In the genomic region with DNA sequence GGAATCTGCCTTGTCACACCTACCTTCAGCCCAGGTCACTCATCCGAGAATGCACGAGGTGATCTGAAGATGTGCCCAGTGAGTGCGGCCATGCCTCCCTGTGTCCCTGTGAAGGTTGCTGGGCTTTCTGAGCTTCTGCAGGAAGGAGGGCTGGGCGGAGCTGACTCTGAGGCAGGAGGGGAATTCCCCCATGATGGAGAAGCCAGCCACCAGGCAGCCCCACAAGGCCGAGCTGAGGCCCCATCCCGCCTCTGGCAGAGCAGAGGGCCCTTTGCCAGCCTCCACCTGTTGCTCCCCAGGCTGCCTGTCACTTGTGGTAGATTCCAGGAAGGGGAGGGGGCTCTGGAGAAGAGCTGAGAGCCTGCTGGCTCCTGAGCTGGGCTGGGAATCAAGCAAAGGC, we compare ENCODE assay signal across 8 mouse cellular contexts. TPM values are rescaled to one million over a fixed set of nuclear protein-coding genes. Genes with fewer than 3 reads are reported as not detected.
DNase-seq lines count a peak whose midpoint lies in the region; ATAC-seq and TF ChIP-seq lines count a peak whose summit lies in the region.

TSS of gene Tnip1 (minus strand) at position 108 of the 400 bp plus-strand sequence.

- no peak within 1 kb of the TSS for H3K4me3 ChIP-seq in embryonic facial prominence, embryonic 10.5 days
- 0 out of 2 replicates have a peak within 1 kb of the TSS, but pooled peaks have one; percentile 2 for H3K4me3 ChIP-seq in heart, embryonic 12.5 days
- no peak within 1 kb of the TSS for H3K4me3 ChIP-seq in kidney, postnatal 0 days (replicated peaks; ENCODE audit: low read depth, low read length)
- peak within 1 kb of the TSS; percentile 9 for H3K4me3 ChIP-seq in stomach, embryonic 15.5 days (replicated peaks)

- whole genome bisulfite sequencing in embryonic facial prominence, embryonic 10.5 days: 37% methylated on average over 6 of the region's 6 CpGs
- WGBS in heart, embryonic 12.5 days: 18% methylated on average over 6 of the region's 6 CpGs
- 36% methylated on average over 6 of the region's 6 CpGs for WGBS in kidney, postnatal 0 days
- WGBS in stomach, embryonic 15.5 days: 21% methylated on average over 6 of the region's 6 CpGs

- H3K27me3 ChIP-seq in embryonic facial prominence, embryonic 10.5 days (replicated peaks; ENCODE audit: low read depth, poor library complexity, severe bottlenecking): no peaks in the 10 kb centered on the region
- H3K27me3 ChIP-seq in heart, embryonic 12.5 days (replicated peaks): no peaks in the 10 kb centered on the region
- no peaks in the 10 kb centered on the region for H3K27me3 ChIP-seq in kidney, postnatal 0 days (ENCODE audit: insufficient read depth, low read length)
- no peaks in the 10 kb centered on the region for H3K27me3 ChIP-seq in stomach, embryonic 15.5 days (replicated peaks)

- peak; percentile 54; the same call in 1 of the 2 replicates for ATAC-seq in heart, embryonic 12.5 days (ENCODE audit: insufficient number of reproducible peaks, low FRiP score)
- ATAC-seq in kidney, postnatal 0 days (replicated peaks; ENCODE audit: low FRiP score, low read depth): 0 out of 2 replicates have a peak, but pooled peaks have one; percentile 40
- ATAC-seq in stomach, embryonic 15.5 days (ENCODE audit: insufficient read depth, low FRiP score, low read depth): peak; percentile 34; the same call in 1 of the 2 replicates

- no peaks in the 10 kb centered on the region for H3K9me3 ChIP-seq in embryonic facial prominence, embryonic 10.5 days
- H3K9me3 ChIP-seq in heart, embryonic 12.5 days (replicated peaks): no peaks in the 10 kb centered on the region
- no peaks in the 10 kb centered on the region for H3K9me3 ChIP-seq in kidney, postnatal 0 days (replicated peaks; ENCODE audit: low read length)
- H3K9me3 ChIP-seq in stomach, embryonic 15.5 days: no peaks in the 10 kb centered on the region

- peaks cover 16% of the 10 kb centered on the region for H3K4me1 ChIP-seq in embryonic facial prominence, embryonic 10.5 days
- H3K4me1 ChIP-seq in heart, embryonic 12.5 days (replicated peaks): peaks cover 35% of the 10 kb centered on the region
- no peaks in the 10 kb centered on the region for H3K4me1 ChIP-seq in kidney, postnatal 0 days (replicated peaks; ENCODE audit: insufficient read depth, low read length)
- peaks cover 19% of the 10 kb centered on the region for H3K4me1 ChIP-seq in stomach, embryonic 15.5 days

- TF ChIP-seq CTCF in kidney, postnatal 0 days (IDR thresholded peaks at IDR 0.05; ENCODE audit: low read depth): no peak

- H3K4me2 ChIP-seq in heart, embryonic 12.5 days: peak within 1 kb of the TSS; percentile 48
- H3K4me2 ChIP-seq in kidney, postnatal 0 days (ENCODE audit: low read length): peak within 1 kb of the TSS; percentile 11; the same call in 1 of the 2 replicates
- peak within 1 kb of the TSS; percentile 41 for H3K4me2 ChIP-seq in stomach, embryonic 15.5 days

- H3K36me3 ChIP-seq in embryonic facial prominence, embryonic 10.5 days (replicated peaks): no peaks in the 10 kb centered on the region
- H3K36me3 ChIP-seq in heart, embryonic 12.5 days: no peaks in the 10 kb centered on the region
- H3K36me3 ChIP-seq in kidney, postnatal 0 days (ENCODE audit: insufficient read depth, low read length): no peaks in the 10 kb centered on the region
- H3K36me3 ChIP-seq in stomach, embryonic 15.5 days: no peaks in the 10 kb centered on the region

- DNase-seq in spleen, adult 18-20 months: peak; percentile 50 to 64
- no peak for DNase-seq in spleen, adult 12 weeks (ENCODE audit: low spot score)
- no peak for DNase-seq in embryonic facial prominence, embryonic 10.5 days (ENCODE audit: low spot score)
- no peak for DNase-seq in kidney, postnatal 0 days (ENCODE audit: low spot score)
- peak; percentile 29 for DNase-seq in lung, postnatal 10 days
- no peak for DNase-seq in urinary bladder, postnatal 36 days (ENCODE audit: low spot score in 2 of 2)

- H3K27ac ChIP-seq in embryonic facial prominence, embryonic 10.5 days (replicated peaks): no peak within 1 kb of the TSS; the same call in none of the 2 replicates
- H3K27ac ChIP-seq in heart, embryonic 12.5 days (ENCODE audit: poor library complexity, severe bottlenecking): peak within 1 kb of the TSS; percentile 8; the same call in 1 of the 2 replicates
- H3K27ac ChIP-seq in kidney, postnatal 0 days: no peak within 1 kb of the TSS
- H3K27ac ChIP-seq in stomach, embryonic 15.5 days: peak within 1 kb of the TSS; percentile 53; the same call in 1 of the 2 replicates

- H3K9ac ChIP-seq in heart, embryonic 12.5 days: 0 out of 2 replicates have a peak within 1 kb of the TSS, but pooled peaks have one; percentile 26
- H3K9ac ChIP-seq in kidney, postnatal 0 days (ENCODE audit: low read depth, low read length): no peak within 1 kb of the TSS
- no peak within 1 kb of the TSS for H3K9ac ChIP-seq in stomach, embryonic 15.5 days

RNA-seq across cellular contexts. Expression of gene Tnip1, which starts in this region (rescaled TPM):
- polyA plus RNA-seq in embryonic facial prominence, embryonic 10.5 days (2016; fragmentation: Nextera tagmentation; extraction: Ambion mirVana): 11.7 and 11.9 TPM in 2 replicates
- 23.1 and 23.6 TPM in 2 replicates for polyA plus RNA-seq in heart, embryonic 12.5 days (2016; fragmentation: Nextera tagmentation; extraction: Ambion mirVana)
- 17.5 and 20.3 TPM in 2 replicates for polyA plus RNA-seq in kidney, postnatal 0 days (2015; fragmentation: Nextera tagmentation; extraction: Ambion mirVana)
- polyA plus RNA-seq in stomach, embryonic 15.5 days (2015; fragmentation: Nextera tagmentation; extraction: Ambion mirVana): 20.0 and 20.5 TPM in 2 replicates

Comparison
In these comparisons a context has a peak if more than half of its experiments do, and no peak if none do; other contexts are left out.
1. DNase-seq: peak in spleen, adult 18-20 months (2 of 2) and lung, postnatal 10 days (single experiment); none in spleen, adult 12 weeks (single experiment), embryonic facial prominence, embryonic 10.5 days (single experiment), kidney, postnatal 0 days (single experiment) and urinary bladder, postnatal 36 days (0 of 2).
2. H3K27ac ChIP-seq: peak in heart, embryonic 12.5 days (single experiment) and stomach, embryonic 15.5 days (single experiment); none in embryonic facial prominence, embryonic 10.5 days (single experiment) and kidney, postnatal 0 days (single experiment).
3. H3K4me3 ChIP-seq: peak in heart, embryonic 12.5 days (single experiment) and stomach, embryonic 15.5 days (single experiment); none in embryonic facial prominence, embryonic 10.5 days (single experiment) and kidney, postnatal 0 days (single experiment).
4. Peak in every context shown above with its lines, with median percentiles within 50 percentile points of each other: ATAC-seq and H3K4me2 ChIP-seq.